Mouse (Mus musculus) embryonic facial prominence, embryonic 11.5 days (tissue): Measurements from ENCODE around the gene Pimreg. TPM values are rescaled to one million over a fixed set of nuclear protein-coding genes. Genes with fewer than 3 reads are reported as not detected.

Experiments
- ATAC-seq: fragments of 200-750 bp; cut with Nextera tagmentation; replicated peaks from 2 replicates; pipeline ENCODE4 v1.8.0; 2017; ENCODE audit warnings: low read depth; ENCODE audit not compliant: insufficient number of reproducible peaks, low FRiP score, low TSS enrichment
- DNase-seq: peaks from one replicate; pipeline ENCODE4 v3.0.0-alpha.2; 2015; ENCODE audit warnings: low spot score
- H3K27ac ChIP-seq: fragments of 300-500 bp; sonication (generic); replicated peaks from 2 replicates; pipeline ENCODE4 v1.5.1; 2014; ENCODE audit warnings: mild to moderate bottlenecking, low read depth, low read length, control low read depth
- H3K27me3 ChIP-seq: fragments of 300-500 bp; sonication (generic); 2 replicates; pipeline ENCODE4 v1.6.1; 2014; ENCODE audit warnings: mild to moderate bottlenecking, low read length, moderate library complexity, mixed read lengths; ENCODE audit not compliant: control insufficient read depth, insufficient read depth
- H3K36me3 ChIP-seq: fragments of 300-500 bp; sonication (generic); replicated peaks from 2 replicates; pipeline ENCODE4 v1.6.1; 2014; ENCODE audit warnings: low read depth, mild to moderate bottlenecking, low read length, moderate library complexity, mixed read lengths; ENCODE audit not compliant: control insufficient read depth, insufficient read depth
- H3K4me1 ChIP-seq: fragments of 300-500 bp; sonication (generic); 2 replicates; pipeline ENCODE4 v1.6.1; 2014; ENCODE audit warnings: low read length, mixed read lengths; ENCODE audit not compliant: control insufficient read depth, insufficient read depth
- H3K4me2 ChIP-seq: fragments of 300-500 bp; sonication (generic); 2 replicates; pipeline ENCODE4 v1.6.1; 2014; ENCODE audit warnings: low read depth, mild to moderate bottlenecking, control low read depth, low read length, moderate library complexity
- H3K4me3 ChIP-seq: fragments of 300-500 bp; sonication (generic); 2 replicates; pipeline ENCODE4 v1.5.1; 2014; ENCODE audit warnings: low read depth, low read length, control low read depth
- H3K9ac ChIP-seq: fragments of 300-500 bp; sonication (generic); replicated peaks from 2 replicates; pipeline ENCODE4 v1.6.1; 2014; ENCODE audit warnings: mild to moderate bottlenecking, control low read depth, low read length
- H3K9me3 ChIP-seq: fragments of 300-500 bp; sonication (generic); replicated peaks from 2 replicates; pipeline ENCODE4 v1.6.1; 2016; ENCODE audit warnings: mild to moderate bottlenecking, low read length, inconsistent platforms, mixed read lengths; ENCODE audit not compliant: control insufficient read depth
- WGBS: fragments of 180-500 bp; shearing (Covaris S2); extraction: QIAGEN DNeasy Blood & Tissue Kit; methylation state at CpG from one replicate; pipeline ENCODE4 v1.1.7; 2014; 5-methylcytosine and 5-hydroxymethylcytosine counted together
- polyA plus RNA-seq: library from polyadenylated mRNA; unstranded; fragments of >200 nt; fragmentation: Nextera tagmentation; extraction: Ambion mirVana; gene quantifications from 2 replicates; pipeline ENCODE4 v1.2.1, GENCODE M21; 2014

Pimreg gene
- polyA plus RNA-seq, 1 experiment from 2014 or later = 182 TPM

GRCm38 (mm10) chr11:72057166-72057565 lies 15.3 kb downstream of the Pimreg start:
- no peaks in the 10 kb centered on the region for H3K4me1 ChIP-seq
- ATAC-seq (no peak), DNase-seq (no peak)
- no peaks in the 10 kb centered on the region for H3K27me3 ChIP-seq
- no peak overlapping the region for H3K4me2 ChIP-seq
- H3K9me3 ChIP-seq = no peaks in the 10 kb centered on the region
- no peak overlapping the region for H3K27ac ChIP-seq
- WGBS = 89% methylated on average over 3 of the region's 3 CpGs
- no peak overlapping the region for H3K4me3 ChIP-seq
- H3K36me3 ChIP-seq = no peaks in the 10 kb centered on the region
- H3K9ac ChIP-seq = no peak overlapping the region

GRCm38 (mm10) chr11:72060416-72060815 lies 18.6 kb downstream of the Pimreg start:
- ATAC-seq (no peak), DNase-seq (no peak)
- Histone ChIP-seq H3K27me3 (no peaks in the 10 kb centered on the region), H3K4me3 (no peak overlapping the region), H3K9me3 (no peaks in the 10 kb centered on the region; the same call in none of the 2 replicates), H3K27ac (no peak overlapping the region), H3K4me1 (no peaks in the 10 kb centered on the region), H3K9ac (no peak overlapping the region), H3K36me3 (no peaks in the 10 kb centered on the region), H3K4me2 (no peak overlapping the region)
- WGBS = 86% methylated on average over 9 of the region's 9 CpGs

GRCm38 (mm10) chr11:72061093-72061620 lies 19.3 kb downstream of the Pimreg start:
- Histone ChIP-seq H3K27ac (no peak overlapping the region), H3K4me3 (no peak overlapping the region), H3K9me3 (no peaks in the 10 kb centered on the region; the same call in none of the 2 replicates), H3K4me1 (no peaks in the 10 kb centered on the region), H3K36me3 (no peaks in the 10 kb centered on the region), H3K27me3 (no peaks in the 10 kb centered on the region), H3K4me2 (no peak overlapping the region), H3K9ac (no peak overlapping the region)
- WGBS = 76% methylated on average over 13 of the region's 13 CpGs
- no peak for DNase-seq
- no peak for ATAC-seq

- no peaks in the 10 kb centered on the region; the same call in none of the 2 replicates for H3K9me3 ChIP-seq
- 83% methylated on average over 6 of the region's 6 CpGs for WGBS
- no peak overlapping the region for H3K4me3 ChIP-seq
- H3K27me3 ChIP-seq = no peaks in the 10 kb centered on the region
- H3K4me2 ChIP-seq = no peak overlapping the region
- H3K27ac ChIP-seq = no peak overlapping the region
- H3K4me1 ChIP-seq = no peaks in the 10 kb centered on the region
- no peak for DNase-seq
- no peak for ATAC-seq
- no peak overlapping the region for H3K9ac ChIP-seq
- H3K36me3 ChIP-seq = no peaks in the 10 kb centered on the region
Measured at GRCm38 (mm10) chr11:72064414-72064813, 22.6 kb downstream of the Pimreg start.

- Histone ChIP-seq H3K4me3 (no peak overlapping the region), H3K9me3 (no peaks in the 10 kb centered on the region; the same call in none of the 2 replicates), H3K9ac (no peak overlapping the region), H3K4me2 (no peak overlapping the region), H3K4me1 (no peaks in the 10 kb centered on the region), H3K36me3 (no peaks in the 10 kb centered on the region), H3K27me3 (no peaks in the 10 kb centered on the region), H3K27ac (no peak overlapping the region)
- 90% methylated on average over 8 of the region's 8 CpGs for WGBS
- DNase-seq (no peak), ATAC-seq (no peak)
Measured at GRCm38 (mm10) chr11:72065103-72065502, 23.3 kb downstream of the Pimreg start.

- H3K4me2 ChIP-seq = no peak overlapping the region
- no peak overlapping the region for H3K4me3 ChIP-seq
- H3K9me3 ChIP-seq = no peaks in the 10 kb centered on the region; the same call in none of the 2 replicates
- DNase-seq (peak; percentile 59), ATAC-seq (no peak)
- no peak overlapping the region for H3K9ac ChIP-seq
- 39% methylated on average over 6 of the region's 6 CpGs for WGBS
- no peaks in the 10 kb centered on the region for H3K27me3 ChIP-seq
- H3K36me3 ChIP-seq = no peaks in the 10 kb centered on the region
- H3K27ac ChIP-seq = no peak overlapping the region
- H3K4me1 ChIP-seq = no peaks in the 10 kb centered on the region
Measured at GRCm38 (mm10) chr11:72066330-72066729, 24.5 kb downstream of the Pimreg start.

- Histone ChIP-seq H3K9ac (no peak overlapping the region), H3K4me2 (no peak overlapping the region), H3K36me3 (no peaks in the 10 kb centered on the region), H3K27ac (no peak overlapping the region), H3K27me3 (no peaks in the 10 kb centered on the region), H3K4me3 (no peak overlapping the region), H3K9me3 (no peaks in the 10 kb centered on the region; the same call in none of the 2 replicates), H3K4me1 (no peaks in the 10 kb centered on the region)
- ATAC-seq = no peak
- 81% methylated on average over 5 of the region's 5 CpGs for WGBS
- no peak for DNase-seq
Measured at GRCm38 (mm10) chr11:72067326-72067725, 25.5 kb downstream of the Pimreg start.

GRCm38 (mm10) chr11:72068026-72068425 lies 26.2 kb downstream of the Pimreg start:
- H3K9ac ChIP-seq = no peak overlapping the region
- 68% methylated on average over 7 of the region's 7 CpGs for WGBS

More at GRCm38 (mm10) chr11:72068026-72068425, 26.2 kb downstream of the Pimreg start:
- ATAC-seq (no peak), DNase-seq (no peak)
- Histone ChIP-seq H3K36me3 (no peaks in the 10 kb centered on the region), H3K4me2 (no peak overlapping the region), H3K27ac (no peak overlapping the region), H3K4me1 (no peaks in the 10 kb centered on the region), H3K9me3 (no peaks in the 10 kb centered on the region; the same call in none of the 2 replicates), H3K4me3 (no peak overlapping the region), H3K27me3 (no peaks in the 10 kb centered on the region)
